Mouse (Mus musculus) hindbrain, embryonic 14.5 days (tissue): ENCODE data around the gene Cmah. TPM values are rescaled to one million over a fixed set of nuclear protein-coding genes. Genes with fewer than 3 reads are reported as not detected.
"Not testable (repeated sequence)": the region's sequence is repeated elsewhere in the genome, so short reads cannot be mapped to it uniquely, and the experiment has no call there.

Experiments used
- ATAC-seq: fragments of 200-750 bp; cut with Nextera tagmentation; 2 replicates; pipeline ENCODE4 v1.8.0; 2017; ENCODE audit warnings: moderate number of reproducible peaks, mild to moderate bottlenecking, moderate TSS enrichment, moderate library complexity; ENCODE audit not compliant: low FRiP score
- DNase-seq: peaks from one replicate; pipeline ENCODE4 v3.0.0-alpha.2; 2015; ENCODE audit warnings: low spot score
- H3K27ac ChIP-seq: fragments of 300-500 bp; sonication (generic); 2 replicates; pipeline ENCODE4 v1.5.1; 2014; ENCODE audit warnings: mild to moderate bottlenecking, moderate library complexity
- H3K27me3 ChIP-seq: fragments of 300-500 bp; sonication (generic); 2 replicates; pipeline ENCODE4 v1.6.1; 2014; ENCODE audit warnings: mild to moderate bottlenecking, low read length, mixed read lengths; ENCODE audit not compliant: control insufficient read depth, insufficient read depth
- H3K36me3 ChIP-seq: fragments of 300-500 bp; sonication (generic); replicated peaks from 2 replicates; pipeline ENCODE4 v1.6.1; 2014; ENCODE audit not compliant: control insufficient read depth, insufficient read depth
- H3K4me1 ChIP-seq: fragments of 300-500 bp; sonication (generic); replicated peaks from 2 replicates; pipeline ENCODE4 v1.6.1; 2014; ENCODE audit warnings: antibody characterized with exemption, low read length, mixed read lengths; ENCODE audit not compliant: control insufficient read depth, insufficient read depth
- H3K4me2 ChIP-seq: fragments of 300-500 bp; sonication (generic); replicated peaks from 2 replicates; pipeline ENCODE4 v1.6.1; 2014; ENCODE audit warnings: mild to moderate bottlenecking, moderate library complexity
- H3K4me3 ChIP-seq: fragments of 300-500 bp; sonication (generic); replicated peaks from 2 replicates; pipeline ENCODE4 v1.5.1; 2014; ENCODE audit warnings: mild to moderate bottlenecking, low read length
- H3K9ac ChIP-seq: fragments of 300-500 bp; sonication (generic); 2 replicates; pipeline ENCODE4 v1.6.1; 2014
- H3K9me3 ChIP-seq: fragments of 300-500 bp; sonication (generic); 2 replicates; pipeline ENCODE4 v1.6.1; 2016; ENCODE audit warnings: low read length; ENCODE audit not compliant: control insufficient read depth
- WGBS: fragments of 180-500 bp; shearing (Covaris S2); extraction: QIAGEN DNeasy Blood & Tissue Kit; methylation state at CpG from one replicate; pipeline ENCODE4 v1.1.7; 2014; 5-methylcytosine and 5-hydroxymethylcytosine counted together
- polyA plus RNA-seq: library from polyadenylated mRNA; unstranded; fragments of >200 nt; fragmentation: Nextera tagmentation; extraction: Ambion mirVana; gene quantifications from 2 replicates; pipeline ENCODE4 v1.2.1, GENCODE M21; 2014

Gene Cmah
- polyA plus RNA-seq, 1 experiment from 2014 or later, result 0.32 TPM

DNA sequence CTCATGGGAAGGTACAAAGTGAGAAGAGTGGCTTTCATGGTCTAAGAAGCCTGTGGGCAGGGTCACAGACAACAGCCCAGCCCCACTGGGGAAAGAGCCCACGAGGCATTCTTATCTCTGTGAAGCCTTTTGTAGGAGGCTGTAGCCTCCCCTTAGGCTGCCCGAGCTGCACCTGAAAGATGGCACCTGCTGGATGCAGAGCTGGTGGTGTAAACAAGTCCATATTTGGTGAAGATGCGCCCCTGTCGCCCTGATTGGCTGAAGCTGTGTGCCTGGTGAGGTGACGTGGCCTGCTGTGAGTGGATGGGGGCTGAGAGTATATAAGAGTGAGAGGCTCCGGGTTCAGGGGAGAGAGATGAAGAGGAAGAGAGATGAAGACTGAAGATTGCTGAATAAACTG is 47.4 kb downstream of the Cmah start:
- not testable (repeated sequence) for H3K9me3 ChIP-seq, H3K4me2 ChIP-seq, H3K4me3 ChIP-seq, H3K9ac ChIP-seq, DNase-seq, H3K36me3 ChIP-seq, H3K4me1 ChIP-seq, H3K27me3 ChIP-seq, H3K27ac ChIP-seq, ATAC-seq
- WGBS, result 87% methylated on average over 6 of the region's 6 CpGs

DNA sequence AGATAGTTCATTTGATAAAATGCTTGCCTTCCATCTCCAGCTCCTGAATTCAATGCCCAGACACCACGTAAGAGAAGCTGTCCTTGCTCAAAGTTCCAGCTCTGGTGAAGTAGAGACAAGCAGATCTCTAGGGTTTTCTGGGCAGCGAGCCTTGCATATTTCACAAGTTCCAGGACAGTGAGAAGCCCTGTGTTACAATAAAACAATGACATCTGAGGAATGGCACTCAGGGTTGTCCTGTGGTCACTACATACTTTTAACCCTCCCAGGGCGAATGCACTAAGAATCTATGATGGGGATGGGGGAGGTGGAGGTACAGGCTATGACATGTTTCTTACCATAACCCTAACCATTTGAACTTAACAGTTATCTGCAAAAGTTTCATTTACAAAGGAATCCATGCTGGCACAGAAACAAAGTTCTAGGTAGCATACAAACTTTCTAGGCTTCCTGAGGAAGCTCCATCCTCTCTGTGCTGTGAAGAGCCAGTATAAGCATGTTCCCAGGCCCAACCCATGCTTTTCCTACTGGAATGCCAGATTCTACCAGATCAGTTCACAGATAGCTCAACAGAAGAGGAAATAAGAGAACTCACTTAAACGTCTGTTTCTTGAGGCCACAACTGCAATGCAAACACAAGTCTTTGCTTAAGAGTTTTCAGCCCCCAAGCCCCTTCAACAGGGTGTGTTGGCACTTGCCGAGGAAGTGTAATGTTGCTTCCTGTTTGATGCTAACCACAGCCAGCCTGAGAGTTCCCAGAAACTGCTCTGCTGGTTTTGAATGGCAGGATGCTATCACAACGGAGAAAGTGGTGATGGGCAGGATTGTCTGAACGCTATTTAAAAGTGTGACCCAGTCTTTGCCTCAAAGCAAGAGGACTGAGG is 48.4 kb downstream of the Cmah start:
- Histone ChIP-seq H3K4me3 (no peak overlapping the region), H3K4me1 (no peaks in the 10 kb centered on the region), H3K9me3 (no peaks in the 10 kb centered on the region), H3K36me3 (no peaks in the 10 kb centered on the region), H3K9ac (no peak overlapping the region), H3K27ac (no peak overlapping the region), H3K4me2 (no peak overlapping the region), H3K27me3 (no peaks in the 10 kb centered on the region)
- WGBS, result 81% methylated on average over 7 of the region's 7 CpGs
- DNase-seq, result no peak
- no peak for ATAC-seq

DNA sequence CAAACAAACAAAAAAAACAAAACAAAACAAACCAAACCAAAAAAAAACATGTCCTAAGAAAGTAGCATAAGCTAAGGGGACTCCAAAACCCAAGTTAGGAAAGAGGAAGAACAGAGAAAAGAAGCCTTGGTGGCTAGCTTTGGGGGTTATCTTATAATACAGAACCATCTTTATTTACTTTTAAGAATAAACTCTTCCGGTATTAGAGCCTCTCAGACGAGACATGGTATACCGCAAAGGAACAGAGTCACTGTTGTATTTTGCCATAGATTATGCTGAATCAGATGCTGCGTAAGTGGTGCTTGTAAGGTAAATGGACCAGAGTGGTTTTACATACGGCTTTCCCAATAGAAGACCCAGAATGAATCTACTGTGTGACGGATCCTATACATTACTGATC is 53.5 kb downstream of the Cmah start:
- Histone ChIP-seq H3K9me3 (no peaks in the 10 kb centered on the region), H3K4me1 (no peaks in the 10 kb centered on the region), H3K4me3 (no peak overlapping the region), H3K27me3 (no peaks in the 10 kb centered on the region), H3K27ac (no peak overlapping the region), H3K36me3 (no peaks in the 10 kb centered on the region), H3K9ac (no peak overlapping the region), H3K4me2 (no peak overlapping the region)
- DNase-seq, result no peak
- ATAC-seq, result no peak
- WGBS, result 90% methylated on average over 6 of the region's 6 CpGs

DNA sequence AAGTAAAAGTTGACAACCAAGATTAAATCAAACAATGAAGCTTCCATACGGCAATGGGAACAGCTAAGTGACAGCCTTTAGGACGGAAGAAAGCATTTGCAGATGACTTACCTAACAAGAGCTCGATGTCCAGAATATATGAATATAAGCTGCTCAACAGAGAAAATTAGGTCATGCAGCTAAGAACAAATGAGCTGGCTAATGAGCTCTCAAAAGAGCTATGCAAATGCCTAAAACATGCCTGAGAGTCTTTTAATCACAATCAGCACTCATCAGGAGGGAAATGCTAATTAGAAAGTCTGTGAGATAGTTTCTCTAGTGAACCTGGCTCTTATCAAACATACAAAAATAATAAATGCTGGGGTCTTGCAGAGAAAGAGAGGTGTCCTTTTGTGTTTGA is 56.7 kb downstream of the Cmah start:
- 41% methylated on average over 3 of the region's 3 CpGs for WGBS
- ATAC-seq, result peak; percentile 40; the same call in 1 of the 2 replicates

DNA sequence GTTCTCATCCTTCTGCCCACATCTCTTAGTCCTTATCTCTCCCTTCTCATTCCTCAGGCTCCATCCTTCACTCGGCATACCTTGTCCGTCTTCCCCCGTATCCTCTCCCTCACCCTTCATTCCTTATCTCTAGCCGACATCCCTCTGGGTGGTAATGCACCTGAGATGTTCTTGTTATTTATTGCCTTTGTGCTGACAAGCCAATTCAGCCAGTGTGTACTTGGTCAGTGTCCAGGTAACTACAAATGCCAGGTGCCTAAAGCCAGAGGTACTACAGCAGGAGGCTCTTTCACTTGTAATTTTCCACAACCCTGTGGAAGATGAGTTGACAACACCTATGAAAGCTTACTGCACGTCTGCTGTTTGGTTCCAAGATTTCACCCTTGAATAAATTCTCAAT is 64.7 kb downstream of the Cmah start:
- no peak overlapping the region for H3K4me3 ChIP-seq
- DNase-seq (no peak), ATAC-seq (no peak)
- WGBS, result 90% methylated on average over 5 of the region's 5 CpGs
- H3K27ac ChIP-seq, result no peak overlapping the region
- no peaks in the 10 kb centered on the region for H3K9me3 ChIP-seq
- no peak overlapping the region for H3K9ac ChIP-seq
- no peak overlapping the region for H3K4me2 ChIP-seq
- H3K36me3 ChIP-seq, result no peaks in the 10 kb centered on the region
- H3K4me1 ChIP-seq, result 0 out of 2 replicates have a peak, but pooled peaks cover 5% of the 10 kb centered on the region
- no peaks in the 10 kb centered on the region for H3K27me3 ChIP-seq

More for the DNA sequence above, 56.7 kb downstream of the Cmah start:
- no peak overlapping the region for H3K9ac ChIP-seq
- DNase-seq, result peak; percentile 36
- no peaks in the 10 kb centered on the region for H3K27me3 ChIP-seq
- 0 out of 2 replicates have a peak overlapping the region, but pooled peaks have one; percentile 10 for H3K27ac ChIP-seq
- no peaks in the 10 kb centered on the region for H3K36me3 ChIP-seq
- no peak overlapping the region for H3K4me2 ChIP-seq
- H3K9me3 ChIP-seq, result no peaks in the 10 kb centered on the region
- no peaks in the 10 kb centered on the region for H3K4me1 ChIP-seq
- no peak overlapping the region for H3K4me3 ChIP-seq

DNA sequence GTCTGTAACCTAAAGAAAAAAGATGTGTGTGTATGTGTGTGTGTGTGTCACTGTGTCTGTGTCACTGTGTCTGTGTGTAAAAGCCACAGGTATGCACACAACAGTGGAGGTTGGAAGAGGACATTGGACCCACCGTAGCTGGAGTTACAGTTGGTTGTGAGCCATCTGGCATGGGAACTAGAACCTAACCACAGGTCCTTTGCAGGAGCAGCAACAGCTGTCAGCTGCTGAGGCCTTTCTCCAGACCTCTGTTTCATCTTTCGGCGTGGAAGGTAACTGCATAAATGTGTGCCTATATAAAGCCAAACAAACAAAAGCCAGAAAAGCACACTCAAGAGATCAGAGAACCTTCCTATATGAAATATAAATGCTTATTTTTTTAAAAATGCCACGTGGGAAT is 65.5 kb downstream of the Cmah start:
- Histone ChIP-seq H3K9ac (no peak overlapping the region), H3K4me1 (0 out of 2 replicates have a peak, but pooled peaks cover 5% of the 10 kb centered on the region), H3K9me3 (no peaks in the 10 kb centered on the region), H3K4me3 (no peak overlapping the region), H3K27me3 (no peaks in the 10 kb centered on the region), H3K4me2 (no peak overlapping the region), H3K36me3 (no peaks in the 10 kb centered on the region), H3K27ac (no peak overlapping the region)
- ATAC-seq (no peak), DNase-seq (no peak)
- WGBS, result 75% methylated on average over 4 of the region's 4 CpGs

DNA sequence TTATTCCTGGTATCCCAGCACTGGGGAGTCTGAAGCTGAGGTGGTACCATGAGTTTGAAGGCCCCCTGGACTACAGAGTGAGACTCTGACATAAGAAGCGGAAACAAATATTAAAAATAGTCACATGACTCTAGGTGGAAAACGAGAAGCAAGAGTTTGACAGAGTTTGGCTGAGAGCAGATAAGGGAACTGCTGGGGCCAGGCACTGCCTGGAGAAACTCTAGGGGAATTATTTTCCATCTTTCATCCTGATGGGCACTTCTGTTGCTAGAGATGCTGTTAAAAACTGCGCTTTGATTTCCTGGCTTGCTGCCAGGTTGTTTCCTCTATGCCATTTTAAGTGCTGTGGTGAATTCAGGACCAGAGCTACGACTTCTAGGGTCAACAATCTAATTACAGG is 65.9 kb downstream of the Cmah start:
- Histone ChIP-seq H3K27ac (no peak overlapping the region), H3K4me1 (0 out of 2 replicates have a peak, but pooled peaks cover 5% of the 10 kb centered on the region), H3K9ac (no peak overlapping the region), H3K9me3 (no peaks in the 10 kb centered on the region), H3K27me3 (no peaks in the 10 kb centered on the region), H3K4me3 (no peak overlapping the region), H3K4me2 (no peak overlapping the region), H3K36me3 (no peaks in the 10 kb centered on the region)
- WGBS, result 44% methylated on average over 4 of the region's 4 CpGs
- DNase-seq, result no peak
- ATAC-seq, result no peak

DNA sequence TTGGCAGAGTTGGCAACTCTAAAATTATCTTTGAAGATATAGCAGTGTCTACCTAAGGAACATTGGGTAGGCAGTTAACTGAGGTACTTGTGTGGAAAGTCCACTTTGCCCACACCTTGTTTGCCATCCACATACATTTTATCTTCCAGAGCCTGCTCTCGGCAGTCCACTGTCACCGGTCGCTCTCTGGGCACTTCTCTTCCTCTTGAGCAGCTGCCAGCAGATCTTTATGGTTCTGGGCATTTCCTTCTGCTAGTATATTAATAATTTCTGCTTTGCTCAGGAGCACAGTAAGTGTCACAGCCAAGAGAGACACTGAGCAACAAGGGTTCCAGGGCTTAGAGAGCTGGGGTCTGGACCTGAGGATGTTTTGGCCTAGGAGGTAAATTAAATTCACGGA is 68.6 kb downstream of the Cmah start:
- Histone ChIP-seq H3K27ac (no peak overlapping the region), H3K36me3 (no peaks in the 10 kb centered on the region), H3K27me3 (no peaks in the 10 kb centered on the region), H3K4me3 (no peak overlapping the region), H3K9me3 (no peaks in the 10 kb centered on the region), H3K4me1 (0 out of 2 replicates have a peak, but pooled peaks cover 5% of the 10 kb centered on the region), H3K4me2 (no peak overlapping the region), H3K9ac (no peak overlapping the region)
- ATAC-seq, result no peak
- WGBS, result 90% methylated on average over 4 of the region's 4 CpGs
- DNase-seq, result no peak

DNA sequence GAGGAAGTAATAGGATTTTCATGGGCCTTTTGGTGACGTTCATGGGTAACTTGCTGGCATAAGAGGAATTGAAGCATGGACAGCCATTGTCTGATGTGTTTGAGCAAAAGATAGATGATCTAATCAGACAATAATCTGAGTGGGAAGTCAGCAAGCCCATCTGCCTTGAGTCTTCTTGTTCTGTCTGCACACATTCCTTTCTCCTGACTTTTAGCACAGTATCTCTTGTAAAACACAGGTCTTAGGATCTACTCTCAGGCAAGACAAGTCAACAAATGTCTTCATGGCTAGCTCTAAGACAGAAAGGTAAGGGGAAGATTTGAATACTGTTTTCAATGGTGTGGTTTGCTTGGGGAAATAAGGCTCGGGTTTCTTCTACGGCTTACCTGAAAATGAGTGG is 70.0 kb downstream of the Cmah start:
- Histone ChIP-seq H3K27ac (no peak overlapping the region), H3K4me3 (no peak overlapping the region), H3K4me2 (no peak overlapping the region), H3K27me3 (no peaks in the 10 kb centered on the region), H3K9me3 (no peaks in the 10 kb centered on the region), H3K36me3 (no peaks in the 10 kb centered on the region), H3K9ac (no peak overlapping the region), H3K4me1 (0 out of 2 replicates have a peak, but pooled peaks cover 5% of the 10 kb centered on the region)
- ATAC-seq (no peak), DNase-seq (no peak)
- WGBS, result 83% methylated on average over 3 of the region's 3 CpGs
